Mouse (Mus musculus) neural tube, embryonic 14.5 days (tissue): ENCODE measurements at regions not wholly inside any gene's neighbourhood (a gene's known extent, or its start where the extent isn't known, plus 50 kb on each side); places are given as distances from the start of the nearest gene placed in this dataset.

Source experiments
- ATAC-seq: fragments of 200-750 bp; cut with Nextera tagmentation; 2 replicates; pipeline ENCODE4 v1.8.0; 2017; ENCODE audit warnings: low read depth, mild to moderate bottlenecking, moderate TSS enrichment, moderate library complexity
- H3K27ac ChIP-seq: fragments of 300-500 bp; sonication (generic); 2 replicates; pipeline ENCODE4 v1.5.1; 2014; ENCODE audit warnings: low read depth, mild to moderate bottlenecking, control low read depth, low read length, moderate library complexity, mixed read lengths
- H3K27me3 ChIP-seq: fragments of 300-500 bp; sonication (generic); 2 replicates; pipeline ENCODE4 v1.6.1; 2014; ENCODE audit warnings: low read length; ENCODE audit not compliant: control insufficient read depth, insufficient read depth
- H3K36me3 ChIP-seq: fragments of 300-500 bp; sonication (generic); 2 replicates; pipeline ENCODE4 v1.6.1; 2014; ENCODE audit warnings: low read length, mixed read lengths; ENCODE audit not compliant: control insufficient read depth, insufficient read depth
- H3K4me1 ChIP-seq: fragments of 300-500 bp; sonication (generic); 2 replicates; pipeline ENCODE4 v1.6.1; 2014; ENCODE audit warnings: low read length; ENCODE audit not compliant: control insufficient read depth, insufficient read depth
- H3K4me2 ChIP-seq: fragments of 300-500 bp; sonication (generic); 2 replicates; pipeline ENCODE4 v1.6.1; 2014; ENCODE audit warnings: mild to moderate bottlenecking, low read depth, low read length, control low read depth
- H3K4me3 ChIP-seq: fragments of 300-500 bp; sonication (generic); 2 replicates; pipeline ENCODE4 v1.5.1; 2014; ENCODE audit warnings: low read depth, low read length, control low read depth, mixed read lengths
- H3K9ac ChIP-seq: fragments of 300-500 bp; sonication (generic); replicated peaks from 2 replicates; pipeline ENCODE4 v1.6.1; 2014; ENCODE audit warnings: low read depth, mild to moderate bottlenecking, control low read depth, low read length, mixed read lengths
- H3K9me3 ChIP-seq: fragments of 300-500 bp; sonication (generic); 2 replicates; pipeline ENCODE4 v1.6.1; 2016; ENCODE audit warnings: low read length; ENCODE audit not compliant: control insufficient read depth
- WGBS: fragments of 180-500 bp; shearing (Covaris S2); extraction: QIAGEN DNeasy Blood & Tissue Kit; methylation state at CpG from one replicate; pipeline ENCODE4 v1.1.7; 2014; 5-methylcytosine and 5-hydroxymethylcytosine counted together

DNA sequence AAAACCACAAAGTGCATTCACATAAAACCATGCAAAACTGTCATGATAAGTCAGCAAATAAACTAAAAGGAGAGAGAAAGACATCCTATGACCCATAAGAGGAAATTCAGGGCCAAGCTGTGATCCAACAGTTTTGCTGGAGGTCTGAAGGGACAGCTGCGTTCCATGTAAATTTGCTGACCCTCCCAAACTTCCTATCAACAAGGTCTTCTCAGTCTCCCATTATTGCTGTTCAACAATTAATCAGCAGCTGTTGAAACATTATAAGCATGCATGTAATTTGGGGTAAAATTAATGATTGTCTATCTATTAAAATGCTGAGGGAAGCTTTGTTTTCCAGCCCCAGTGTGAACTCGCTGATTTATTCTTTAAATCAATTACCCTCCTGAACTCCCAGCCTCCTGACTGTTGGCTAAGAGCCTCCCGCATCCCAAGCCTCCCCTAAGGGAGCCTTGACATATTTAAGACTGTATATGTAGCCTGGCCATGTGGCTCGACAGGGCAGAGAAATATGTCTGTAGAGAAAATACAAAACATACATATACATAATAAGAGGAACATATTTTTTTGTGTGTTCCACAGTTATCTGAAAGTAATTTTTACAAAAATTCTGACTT lies 478.3 kb downstream of the Efnb2 start:
- Histone ChIP-seq H3K4me2 (no peak overlapping the region), H3K9ac (no peak overlapping the region), H3K27me3 (no peaks in the 10 kb centered on the region), H3K4me1 (no peaks in the 10 kb centered on the region), H3K4me3 (no peak overlapping the region), H3K27ac (no peak overlapping the region), H3K9me3 (no peaks in the 10 kb centered on the region), H3K36me3 (no peaks in the 10 kb centered on the region)
- ATAC-seq = no peak
- WGBS = 13% methylated on average over 4 of the region's 4 CpGs

DNA sequence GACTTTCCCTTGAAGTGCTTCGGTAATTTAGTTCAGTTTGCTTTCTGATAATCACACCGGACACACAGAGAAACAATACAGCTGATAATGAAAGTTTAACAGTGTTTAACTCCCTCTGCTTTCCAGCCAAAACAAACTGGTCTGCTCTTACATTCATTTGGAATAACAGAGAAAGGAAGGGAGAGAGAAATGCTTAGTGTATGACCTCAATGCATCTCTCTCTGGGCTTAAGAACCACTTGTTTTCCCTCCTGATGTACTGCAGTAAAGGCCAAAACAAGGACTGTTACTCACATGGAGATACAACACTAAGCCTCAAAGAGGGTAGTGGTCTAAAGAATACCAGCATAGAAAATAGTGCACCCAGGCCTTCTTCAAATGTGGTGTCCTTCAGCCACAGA lies 478.9 kb downstream of the Efnb2 start:
- H3K4me3 ChIP-seq = no peak overlapping the region
- no peaks in the 10 kb centered on the region for H3K36me3 ChIP-seq
- H3K9me3 ChIP-seq = no peaks in the 10 kb centered on the region
- H3K27me3 ChIP-seq = no peaks in the 10 kb centered on the region
- no peaks in the 10 kb centered on the region for H3K4me1 ChIP-seq
- H3K27ac ChIP-seq = no peak overlapping the region
- no peak overlapping the region for H3K9ac ChIP-seq
- no peak overlapping the region for H3K4me2 ChIP-seq
- 73% methylated on average over 2 of the region's 2 CpGs for WGBS
- ATAC-seq = no peak

DNA sequence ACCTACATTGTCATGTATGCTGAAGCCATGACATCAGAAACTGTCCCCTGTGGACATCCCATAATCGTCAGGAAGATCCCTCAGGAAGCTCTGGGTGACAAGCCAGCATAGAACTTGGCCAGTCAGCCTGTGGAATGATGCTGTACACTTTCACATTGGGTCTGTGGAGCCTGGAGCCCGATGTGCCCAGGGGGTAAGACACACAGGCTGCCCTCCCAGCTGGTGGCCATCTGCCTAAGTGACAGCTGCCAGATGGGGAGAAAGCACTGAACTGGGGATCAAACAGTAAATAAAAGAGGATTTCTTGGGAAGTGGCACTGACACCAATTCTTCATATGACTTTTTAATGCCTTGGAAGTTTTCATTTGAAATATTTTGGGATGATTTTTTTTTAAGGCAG lies 486.8 kb downstream of the Efnb2 start:
- Histone ChIP-seq H3K27ac (no peak overlapping the region), H3K36me3 (no peaks in the 10 kb centered on the region), H3K9me3 (no peaks in the 10 kb centered on the region), H3K4me1 (no peaks in the 10 kb centered on the region), H3K9ac (no peak overlapping the region), H3K4me2 (no peak overlapping the region), H3K27me3 (no peaks in the 10 kb centered on the region), H3K4me3 (no peak overlapping the region)
- no peak for ATAC-seq
- WGBS = 51% methylated on average over 2 of the region's 2 CpGs

DNA sequence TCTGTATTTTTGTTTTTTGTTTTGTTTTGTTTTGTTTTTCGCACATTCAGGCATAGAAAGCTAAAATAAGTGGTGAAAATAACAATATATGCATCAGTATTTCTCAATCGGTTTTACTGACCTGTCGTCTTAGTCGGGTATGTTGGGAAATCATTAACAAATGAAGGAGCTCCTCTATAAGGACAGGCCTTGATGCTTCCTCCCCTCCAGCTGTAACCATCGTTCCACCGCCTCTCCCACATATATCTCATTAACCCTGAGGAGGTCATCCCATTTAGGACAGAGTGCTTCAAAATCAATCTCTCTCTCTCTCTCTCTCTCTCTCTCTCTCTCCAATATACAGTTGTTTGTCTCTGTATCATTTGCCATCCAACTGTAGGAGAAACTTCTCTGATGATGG lies 492.4 kb downstream of the Efnb2 start:
- H3K9me3 ChIP-seq = no peaks in the 10 kb centered on the region
- no peaks in the 10 kb centered on the region for H3K36me3 ChIP-seq
- WGBS = 76% methylated on average over 6 of the region's 6 CpGs
- ATAC-seq = no peak
- H3K27me3 ChIP-seq = no peaks in the 10 kb centered on the region
- no peak overlapping the region for H3K27ac ChIP-seq
- no peak overlapping the region for H3K9ac ChIP-seq
- no peak overlapping the region for H3K4me2 ChIP-seq
- H3K4me1 ChIP-seq = no peaks in the 10 kb centered on the region
- no peak overlapping the region for H3K4me3 ChIP-seq

DNA sequence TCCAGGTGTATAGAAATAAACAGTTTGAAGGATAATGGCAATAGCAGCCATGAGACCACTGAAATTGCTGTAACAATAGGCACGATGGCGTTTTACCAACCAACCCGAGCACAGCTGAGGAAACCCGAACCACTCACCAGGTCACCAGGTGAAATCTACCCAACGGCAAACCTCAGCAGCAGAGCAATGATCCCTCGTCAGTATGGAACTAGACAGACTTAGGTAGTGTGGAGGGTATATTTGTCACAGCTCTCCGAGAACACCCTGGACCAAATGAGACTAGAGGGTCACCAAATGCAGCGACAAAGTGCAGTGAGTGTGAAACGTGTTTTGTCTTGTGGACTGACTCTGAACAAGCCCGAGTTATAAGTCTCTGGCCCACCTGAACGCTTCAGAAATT lies 492.8 kb downstream of the Efnb2 start:
- Histone ChIP-seq H3K27me3 (no peaks in the 10 kb centered on the region), H3K9me3 (no peaks in the 10 kb centered on the region), H3K4me2 (no peak overlapping the region), H3K4me3 (no peak overlapping the region), H3K36me3 (no peaks in the 10 kb centered on the region), H3K9ac (no peak overlapping the region), H3K27ac (no peak overlapping the region), H3K4me1 (no peaks in the 10 kb centered on the region)
- ATAC-seq = no peak
- 89% methylated on average over 11 of the region's 11 CpGs for WGBS

DNA sequence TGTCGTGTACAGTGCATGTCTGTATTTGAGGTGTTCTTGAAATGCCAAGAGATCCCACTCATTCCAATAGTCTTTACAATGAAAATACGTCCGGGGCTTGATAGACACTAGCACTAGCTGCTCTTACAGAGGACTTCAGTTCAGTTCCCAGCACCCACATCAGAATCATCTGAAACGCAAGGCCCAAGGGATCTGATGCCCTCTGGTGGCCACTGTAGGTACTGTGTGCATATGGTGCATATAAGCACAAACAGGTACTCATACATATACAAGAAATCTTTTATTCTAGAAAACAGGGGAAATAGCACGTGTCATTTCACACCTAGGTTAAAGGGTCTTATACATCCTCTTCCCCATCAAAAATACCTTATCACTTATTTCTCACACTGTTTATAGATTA lies 513.5 kb downstream of the Efnb2 start:
- no peaks in the 10 kb centered on the region for H3K27me3 ChIP-seq
- WGBS = 96% methylated on average over 5 of the region's 5 CpGs

DNA sequence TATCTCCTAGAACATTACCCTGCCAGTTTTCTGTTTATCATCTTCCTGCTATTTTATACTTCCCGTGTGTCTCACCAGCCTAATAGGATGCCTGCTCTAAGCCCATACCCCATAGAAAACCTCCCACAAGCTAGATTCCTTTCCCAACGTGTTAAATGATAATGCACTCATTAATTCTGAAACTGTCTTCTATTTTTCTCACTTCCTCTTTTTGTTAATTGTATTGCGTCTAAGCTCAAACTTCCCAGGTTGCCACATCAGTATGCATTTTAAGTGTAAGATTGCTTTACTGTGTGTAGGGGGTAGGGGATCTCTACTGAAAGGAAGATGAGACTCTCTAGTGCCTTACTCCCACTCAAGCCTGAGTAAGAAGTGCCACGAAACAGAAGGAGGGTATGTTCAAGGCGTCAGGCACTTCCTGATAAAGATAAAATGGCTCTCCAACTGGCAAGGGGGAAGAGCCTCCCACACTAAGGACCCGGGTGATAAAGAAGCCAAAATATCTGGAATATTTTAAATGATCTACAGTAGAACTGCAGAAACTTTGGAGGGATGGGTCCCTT lies 518.0 kb downstream of the Efnb2 start:
- Histone ChIP-seq H3K36me3 (no peaks in the 10 kb centered on the region), H3K27me3 (no peaks in the 10 kb centered on the region), H3K9me3 (peaks cover 3% of the 10 kb centered on the region; the same call in 1 of the 2 replicates), H3K9ac (no peak overlapping the region), H3K4me3 (no peak overlapping the region), H3K27ac (no peak overlapping the region), H3K4me2 (no peak overlapping the region), H3K4me1 (no peaks in the 10 kb centered on the region)
- 78% methylated on average over 6 of the region's 6 CpGs for WGBS
- no peak for ATAC-seq

More for the DNA sequence above, 513.5 kb downstream of the Efnb2 start:
- no peak overlapping the region for H3K9ac ChIP-seq
- no peaks in the 10 kb centered on the region for H3K36me3 ChIP-seq
- H3K9me3 ChIP-seq = peaks cover 3% of the 10 kb centered on the region; the same call in 1 of the 2 replicates
- no peaks in the 10 kb centered on the region for H3K4me1 ChIP-seq
- no peak overlapping the region for H3K4me2 ChIP-seq
- no peak overlapping the region for H3K27ac ChIP-seq
- no peak overlapping the region for H3K4me3 ChIP-seq
- no peak for ATAC-seq

DNA sequence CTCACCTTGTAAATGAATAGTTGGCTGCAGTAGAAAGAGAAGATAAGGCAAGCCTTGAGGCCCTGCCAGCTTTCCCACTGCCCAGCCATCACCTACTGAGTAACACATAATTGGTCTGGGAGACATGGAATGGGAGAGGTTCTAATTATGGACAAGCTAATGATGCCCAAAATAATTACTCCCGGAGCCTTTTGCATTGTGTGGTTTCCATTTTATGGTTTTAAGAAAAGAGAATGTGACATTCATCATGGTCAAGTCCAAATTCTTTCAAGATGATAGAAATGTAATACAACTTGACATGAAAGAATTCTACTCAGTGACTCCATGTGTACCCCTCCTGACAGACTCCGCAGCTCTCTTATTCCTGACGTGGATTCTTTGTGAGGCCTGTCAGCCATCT lies 518.6 kb downstream of the Efnb2 start:
- no peak for ATAC-seq
- Histone ChIP-seq H3K9ac (no peak overlapping the region), H3K4me2 (no peak overlapping the region), H3K27me3 (no peaks in the 10 kb centered on the region), H3K4me1 (no peaks in the 10 kb centered on the region), H3K4me3 (no peak overlapping the region), H3K9me3 (peaks cover 1% of the 10 kb centered on the region; the same call in 1 of the 2 replicates), H3K36me3 (no peaks in the 10 kb centered on the region), H3K27ac (no peak overlapping the region)
- 84% methylated on average over 3 of the region's 3 CpGs for WGBS

DNA sequence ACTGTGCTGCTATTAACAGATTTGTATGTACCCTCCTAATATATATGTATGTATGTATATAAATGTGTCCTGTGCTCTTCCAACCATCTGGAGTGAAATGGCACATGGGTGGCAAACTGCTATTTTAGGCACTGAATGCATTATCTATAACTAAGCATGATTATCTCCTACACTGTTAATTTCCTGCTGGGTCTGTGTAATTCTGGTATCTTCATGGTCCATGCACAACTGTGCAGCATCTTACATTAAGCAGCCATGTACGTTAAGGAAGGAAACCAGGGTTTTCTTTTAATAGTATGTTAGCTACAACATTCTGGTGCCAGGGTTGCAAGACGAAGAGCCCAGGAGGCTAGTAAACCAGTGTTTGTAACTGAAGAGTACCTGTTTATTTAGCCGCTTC lies 521.3 kb downstream of the Efnb2 start:
- 0 out of 2 replicates have a peak overlapping the region, but pooled peaks have one; percentile 6 for H3K27ac ChIP-seq
- no peak overlapping the region for H3K4me3 ChIP-seq
- peak; percentile 63 for ATAC-seq
- H3K9me3 ChIP-seq = no peaks in the 10 kb centered on the region
- H3K36me3 ChIP-seq = no peaks in the 10 kb centered on the region
- WGBS = 72% methylated on average over 3 of the region's 3 CpGs
- H3K9ac ChIP-seq = no peak overlapping the region
- no peaks in the 10 kb centered on the region for H3K4me1 ChIP-seq
- no peaks in the 10 kb centered on the region for H3K27me3 ChIP-seq
- no peak overlapping the region for H3K4me2 ChIP-seq
